Mouse (Mus musculus): ENCODE measurements around the gene Gm3404.
"Not testable (repeated sequence)": the region's sequence is repeated elsewhere in the genome, so short reads cannot be mapped to it uniquely, and the experiment has no call there.

Gene Gm3404

DNA sequence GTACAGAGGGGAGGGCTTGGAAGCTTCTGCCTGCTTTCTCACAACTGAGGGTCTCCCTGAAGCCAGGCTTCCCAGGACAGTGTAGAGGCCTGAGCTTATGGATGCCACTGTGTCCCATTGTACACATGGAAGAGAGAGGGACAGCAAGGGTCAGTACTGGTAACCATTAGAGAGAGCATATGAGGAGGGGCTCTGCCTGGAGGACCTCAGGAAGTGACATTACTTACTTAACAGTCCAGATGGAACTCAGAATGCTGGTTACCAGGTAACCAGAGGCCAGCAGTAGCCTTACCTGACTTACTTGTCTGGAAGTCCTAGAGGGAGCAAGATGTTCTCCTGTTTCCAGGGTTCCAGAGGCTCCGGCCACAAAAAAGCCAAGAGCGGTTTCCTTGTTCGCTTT lies at the start of gene Gm3404:
Gene Gm3404, plus strand, starts transcription at position 301 of the 400 bp plus-strand sequence.
- in situ Hi-C loops (cut with MboI, MseI) = loop anchor here (5.0 kb wide), 1 partner anchor 33 kb away; the partner anchor contains the start of gene Gm6370

DNA sequence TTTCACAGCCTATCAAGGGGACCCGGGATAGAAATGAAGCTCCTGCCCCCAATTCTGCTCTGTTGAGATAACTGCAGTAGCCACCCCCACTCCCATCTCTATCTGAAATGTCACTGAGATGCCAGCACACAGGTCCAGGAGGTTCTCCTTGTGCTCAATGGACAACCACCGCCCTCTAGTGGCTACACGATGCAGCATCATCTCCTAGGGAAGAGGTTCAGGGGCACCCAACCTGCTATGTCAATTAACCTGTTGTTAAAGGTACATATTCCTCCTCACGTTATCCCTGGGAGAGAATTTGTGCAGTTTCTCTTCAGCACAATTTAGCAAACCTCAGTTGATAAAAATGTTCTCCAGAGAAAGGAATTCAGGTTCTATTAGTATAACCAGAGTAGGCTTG lies 46.0 kb upstream of the Gm3404 start:
- in situ Hi-C loops (cut with MboI, MseI) = not testable (repeated sequence)

DNA sequence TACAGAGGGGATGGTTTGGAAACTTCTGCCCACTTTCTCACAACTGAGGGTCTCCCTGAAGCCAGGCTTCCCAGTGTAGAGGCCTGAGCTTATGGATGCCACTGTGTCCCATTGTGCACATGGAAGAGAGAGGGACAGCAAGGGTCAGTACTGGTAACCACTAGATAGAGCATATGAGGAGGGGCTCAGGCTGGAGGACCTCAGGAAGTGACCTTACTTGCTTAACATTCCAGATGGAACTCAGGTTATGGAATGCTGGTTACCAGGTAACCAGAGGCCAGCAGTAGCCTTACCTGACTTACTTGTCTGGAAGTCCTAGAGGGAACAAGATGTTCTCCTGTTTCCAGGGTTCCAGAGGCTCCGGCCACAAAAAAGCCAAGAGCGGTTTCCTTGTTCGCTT lies 43.9 kb upstream of the Gm3404 start, which contains the start of gene Gm6408:
Gene Gm6408, plus strand, starts transcription at position 301 of the 400 bp plus-strand sequence.
- in situ Hi-C loops (cut with MboI, MseI) = loop anchor here (5.0 kb wide), 1 partner anchor 324 kb away; no protein-coding TSS in a partner anchor

DNA sequence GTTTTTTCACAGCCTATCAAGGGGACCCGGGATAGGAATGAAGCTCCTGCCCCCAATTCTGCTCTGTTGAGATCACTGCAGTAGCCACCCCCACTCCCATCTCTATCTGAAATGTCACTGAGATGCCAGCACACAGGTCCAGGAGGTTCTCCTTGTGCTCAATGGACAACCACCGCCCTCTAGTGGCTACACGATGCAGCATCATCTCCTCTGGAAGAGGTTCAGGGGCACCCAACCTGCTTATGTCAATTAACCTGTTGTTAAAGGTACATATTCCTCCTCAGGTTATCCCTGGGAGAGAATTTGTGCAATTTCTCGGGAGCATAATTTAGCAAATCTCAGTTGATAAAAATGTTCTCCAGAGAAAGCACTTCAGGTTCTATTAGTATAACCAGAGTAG lies 36.6 kb upstream of the Gm3404 start:
- in situ Hi-C loops (cut with MboI, MseI) = not testable (repeated sequence)

DNA sequence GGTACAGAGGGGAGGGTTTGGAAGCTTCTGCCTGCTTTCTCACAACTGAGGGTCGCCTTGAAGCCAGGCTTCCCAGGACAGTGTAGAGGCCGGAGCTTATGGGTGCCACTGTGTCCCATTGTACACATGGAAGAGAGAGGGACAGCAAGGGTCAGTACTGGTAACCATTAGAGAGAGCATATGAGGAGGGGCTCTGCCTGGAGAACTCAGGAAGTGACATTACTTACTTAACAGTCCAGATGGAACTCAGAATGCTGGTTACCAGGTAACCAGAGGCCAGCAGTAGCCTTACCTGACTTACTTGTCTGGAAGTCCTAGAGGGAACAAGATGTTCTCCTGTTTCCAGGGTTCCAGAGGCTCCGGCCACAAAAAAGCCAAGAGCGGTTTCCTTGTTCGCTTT lies 34.5 kb upstream of the Gm3404 start, which contains the start of gene Gm6370:
Gene Gm6370, plus strand, starts transcription at position 301 of the 400 bp plus-strand sequence.
- in situ Hi-C loops (cut with MboI, MseI) = loop anchor here (5.0 kb wide), 1 partner anchor 36 kb away; the partner anchor contains the start of gene Gm3404

DNA sequence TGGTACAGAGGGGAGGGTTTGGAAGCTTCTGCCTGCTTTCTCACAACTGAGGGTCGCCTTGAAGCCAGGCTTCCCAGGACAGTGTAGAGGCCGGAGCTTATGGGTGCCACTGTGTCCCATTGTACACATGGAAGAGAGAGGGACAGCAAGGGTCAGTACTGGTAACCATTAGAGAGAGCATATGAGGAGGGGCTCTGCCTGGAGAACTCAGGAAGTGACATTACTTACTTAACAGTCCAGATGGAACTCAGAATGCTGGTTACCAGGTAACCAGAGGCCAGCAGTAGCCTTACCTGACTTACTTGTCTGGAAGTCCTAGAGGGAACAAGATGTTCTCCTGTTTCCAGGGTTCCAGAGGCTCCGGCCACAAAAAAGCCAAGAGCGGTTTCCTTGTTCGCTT lies 23.5 kb upstream of the Gm3404 start, which contains the start of gene 4930449I24Rik:
Gene 4930449I24Rik, plus strand, starts transcription at position 301 of the 400 bp plus-strand sequence.
- in situ Hi-C loops (cut with MboI, MseI) = not testable (repeated sequence)

DNA sequence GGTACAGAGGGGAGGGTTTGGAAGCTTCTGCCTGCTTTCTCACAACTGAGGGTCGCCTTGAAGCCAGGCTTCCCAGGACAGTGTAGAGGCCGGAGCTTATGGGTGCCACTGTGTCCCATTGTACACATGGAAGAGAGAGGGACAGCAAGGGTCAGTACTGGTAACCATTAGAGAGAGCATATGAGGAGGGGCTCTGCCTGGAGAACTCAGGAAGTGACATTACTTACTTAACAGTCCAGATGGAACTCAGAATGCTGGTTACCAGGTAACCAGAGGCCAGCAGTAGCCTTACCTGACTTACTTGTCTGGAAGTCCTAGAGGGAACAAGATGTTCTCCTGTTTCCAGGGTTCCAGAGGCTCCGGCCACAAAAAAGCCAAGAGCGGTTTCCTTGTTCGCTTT lies 11.8 kb upstream of the Gm3404 start, which contains the start of gene Gm3402:
Gene Gm3402, plus strand, starts transcription at position 301 of the 400 bp plus-strand sequence.
- in situ Hi-C loops (cut with MboI, MseI) = not testable (repeated sequence)

DNA sequence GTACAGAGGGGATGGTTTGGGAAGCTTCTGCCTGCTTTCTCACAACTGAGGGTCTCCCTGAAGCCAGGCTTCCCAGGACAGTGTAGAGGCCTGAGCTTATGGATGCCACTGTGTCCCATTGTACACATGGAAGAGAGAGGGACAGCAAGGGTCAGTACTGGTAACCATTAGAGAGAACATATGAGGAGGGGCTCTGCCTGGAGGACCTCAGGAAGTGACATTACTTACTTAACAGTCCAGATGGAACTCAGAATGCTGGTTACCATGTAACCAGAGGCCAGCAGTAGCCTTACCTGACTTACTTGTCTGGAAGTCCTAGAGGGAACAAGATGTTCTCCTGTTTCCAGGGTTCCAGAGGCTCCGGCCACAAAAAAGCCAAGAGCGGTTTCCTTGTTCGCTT lies 11.7 kb downstream of the Gm3404 start, which contains the start of gene Gm3409:
Gene Gm3409, plus strand, starts transcription at position 301 of the 400 bp plus-strand sequence.
- in situ Hi-C loops (cut with MboI, MseI) = not testable (repeated sequence)

DNA sequence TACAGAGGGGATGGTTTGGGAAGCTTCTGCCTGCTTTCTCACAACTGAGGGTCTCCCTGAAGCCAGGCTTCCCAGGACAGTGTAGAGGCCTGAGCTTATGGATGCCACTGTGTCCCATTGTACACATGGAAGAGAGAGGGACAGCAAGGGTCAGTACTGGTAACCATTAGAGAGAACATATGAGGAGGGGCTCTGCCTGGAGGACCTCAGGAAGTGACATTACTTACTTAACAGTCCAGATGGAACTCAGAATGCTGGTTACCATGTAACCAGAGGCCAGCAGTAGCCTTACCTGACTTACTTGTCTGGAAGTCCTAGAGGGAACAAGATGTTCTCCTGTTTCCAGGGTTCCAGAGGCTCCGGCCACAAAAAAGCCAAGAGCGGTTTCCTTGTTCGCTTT lies 30.2 kb downstream of the Gm3404 start, which contains the start of gene Gm3415:
Gene Gm3415, plus strand, starts transcription at position 301 of the 400 bp plus-strand sequence.
- in situ Hi-C loops (cut with MboI, MseI) = not testable (repeated sequence)

DNA sequence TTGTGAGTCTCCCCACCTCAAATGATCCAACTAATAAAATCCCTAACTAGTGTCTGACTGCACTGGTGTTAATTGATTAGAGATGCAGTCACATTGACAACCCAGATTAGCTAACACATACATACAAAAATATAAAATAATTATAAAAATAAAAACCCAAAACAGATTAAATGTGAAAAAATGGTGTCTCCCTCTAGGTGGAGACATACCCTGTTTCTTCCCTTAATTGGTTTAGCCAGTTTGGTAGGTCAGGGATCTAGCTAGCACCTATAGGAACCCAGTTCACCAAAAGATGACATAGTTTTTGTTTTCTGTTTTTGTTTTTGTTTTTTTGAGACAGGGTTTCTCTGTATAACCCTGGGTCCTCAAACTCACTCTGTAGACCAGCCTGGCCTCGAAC lies 38.7 kb downstream of the Gm3404 start:
- in situ Hi-C loops (cut with MboI, MseI) = loop anchor here (5.0 kb wide), 1 partner anchor 47 kb away; no protein-coding TSS in a partner anchor

DNA sequence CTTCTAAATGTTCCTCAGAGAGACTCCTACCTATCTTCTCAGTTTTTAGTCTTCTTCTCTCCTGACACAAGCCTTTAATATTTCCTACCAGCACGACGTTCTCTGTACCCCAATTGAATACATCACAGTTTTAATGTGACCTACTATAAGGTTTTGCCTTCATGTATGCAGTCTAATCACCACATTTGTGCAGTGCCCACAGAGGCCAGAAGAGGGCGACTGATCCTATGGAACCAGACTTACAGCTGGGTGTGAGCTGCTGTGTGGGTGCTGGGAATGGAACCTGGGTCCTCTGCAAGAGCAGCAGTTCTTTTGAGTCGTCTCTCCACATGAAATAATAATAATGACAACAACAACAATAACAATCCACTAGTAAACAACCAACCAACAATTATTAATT lies 41.5 kb downstream of the Gm3404 start:
- in situ Hi-C loops (cut with MboI, MseI) = no loop called here

DNA sequence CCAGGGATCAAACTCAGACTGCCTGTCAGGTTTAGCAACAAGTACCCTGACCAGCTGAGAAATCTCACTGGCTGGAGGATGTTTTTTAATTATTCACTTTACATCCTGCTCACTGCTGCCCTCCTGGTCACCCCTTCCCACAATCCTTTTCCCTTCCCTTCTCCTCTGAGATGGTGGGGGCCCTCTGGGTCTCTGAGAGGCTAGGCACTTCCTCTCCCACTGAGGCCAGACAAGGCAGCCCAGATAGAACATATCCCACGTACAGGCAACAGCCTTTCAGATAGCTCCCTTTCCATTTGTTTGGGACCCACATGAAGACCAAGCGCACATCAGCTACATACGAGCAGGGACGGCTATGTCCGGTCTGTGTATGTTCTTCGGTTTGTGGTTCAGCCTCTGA lies 44.6 kb downstream of the Gm3404 start:
- in situ Hi-C loops (cut with MboI, MseI) = not testable (repeated sequence)

DNA sequence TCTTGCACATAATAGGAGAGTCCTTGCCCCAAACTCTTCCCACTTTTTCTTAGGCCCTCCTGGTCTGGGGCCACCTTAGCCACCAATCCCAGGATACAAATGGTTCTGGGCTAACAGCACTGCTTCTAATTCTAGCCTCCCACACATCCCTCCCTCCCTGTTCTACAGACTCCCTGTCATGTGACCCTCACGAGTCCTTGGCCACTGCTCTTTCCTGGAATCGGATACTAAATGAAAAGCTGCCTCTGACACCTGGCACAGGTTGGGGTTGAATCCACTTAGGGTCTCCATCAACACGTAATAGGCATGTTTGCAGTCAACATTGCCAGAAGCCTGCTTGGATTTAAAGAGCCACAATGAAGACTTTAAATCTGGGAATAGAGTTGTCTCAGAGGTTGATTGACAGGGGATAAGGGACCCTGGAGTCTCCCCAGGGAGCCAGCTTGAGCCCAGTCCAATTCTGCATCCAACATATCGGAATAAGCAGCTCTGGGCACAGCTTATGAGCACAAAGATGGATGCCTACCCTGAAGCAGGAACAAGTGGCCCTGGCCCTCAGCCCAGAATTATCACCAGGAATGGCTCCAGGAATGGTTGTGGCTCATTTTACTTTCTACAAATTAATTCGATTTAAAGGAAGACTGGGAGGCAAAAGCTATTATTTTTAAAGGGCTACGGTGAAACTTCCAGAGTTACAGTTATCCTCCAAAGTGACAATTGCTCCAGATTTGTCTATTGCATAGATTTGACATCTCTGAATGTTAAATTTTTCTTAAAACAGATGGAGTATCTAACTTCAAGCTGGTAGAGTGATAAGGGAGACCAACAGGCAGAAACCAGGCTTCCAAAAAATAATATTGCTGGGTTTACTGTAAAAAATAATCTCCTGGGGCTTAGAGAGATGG lies 46.5 kb downstream of the Gm3404 start:
- in situ Hi-C loops (cut with MboI, MseI) = not testable (repeated sequence)

DNA sequence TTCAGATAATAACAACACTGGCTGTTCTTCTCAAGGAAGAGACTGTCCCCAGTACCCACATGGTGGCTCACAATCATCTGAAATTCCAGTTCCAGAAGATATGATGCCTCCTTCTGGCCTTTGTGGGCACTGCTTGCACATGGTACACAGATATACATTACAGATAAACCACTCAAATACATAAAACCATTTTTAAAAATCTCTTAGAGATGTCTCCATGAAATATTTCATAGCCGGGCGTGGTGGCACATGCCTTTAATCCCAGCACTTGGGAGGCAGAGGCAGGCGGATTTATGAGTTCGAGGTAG lies 47.1 kb downstream of the Gm3404 start:
- in situ Hi-C loops (cut with MboI, MseI) = not testable (repeated sequence)

DNA sequence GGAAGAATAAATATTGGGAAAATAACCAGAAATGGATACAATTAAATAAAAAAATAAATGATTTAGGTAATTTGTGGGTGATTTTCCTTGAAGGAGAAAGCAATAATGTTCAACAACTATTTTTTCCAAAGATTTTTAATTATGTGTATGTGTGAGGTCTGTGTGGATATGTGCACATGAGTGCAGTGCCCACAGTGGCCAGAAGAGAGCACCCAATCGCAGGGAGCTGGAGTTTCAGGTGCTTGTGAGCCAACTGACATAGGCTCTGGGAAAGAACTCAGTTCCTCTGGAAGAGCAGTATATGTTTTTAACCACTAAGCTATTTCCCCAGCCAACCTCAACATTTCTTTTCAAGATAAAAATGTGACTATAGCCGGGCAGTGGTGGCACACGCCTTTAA lies 51.1 kb downstream of the Gm3404 start:
- in situ Hi-C loops (cut with MboI, MseI) = no loop called here
